Mouse (Mus musculus): ENCODE data around the gene Gm648. TPM values are rescaled to one million over a fixed set of nuclear protein-coding genes. Genes with fewer than 3 reads are reported as not detected.

The Gm648 gene
- polyA plus RNA-seq (2014; fragmentation: Nextera tagmentation; extraction: Ambion mirVana), result not detected in 2 replicates

GRCm38 (mm10) chrX:56549506-56549905 lies at the start of gene Gm648:
TSS of gene Gm648 (minus strand) at chrX:56549606.
- ATAC-seq (ENCODE audit: insufficient number of reproducible peaks, insufficient read depth, low FRiP score, low read depth), result no peak
- H3K4me1 ChIP-seq (ENCODE audit: control insufficient read depth, insufficient read depth, low read length), result no peaks in the 10 kb centered on the region
- H3K27me3 ChIP-seq (ENCODE audit: control insufficient read depth, insufficient read depth, low read length), result no peaks in the 10 kb centered on the region
- no peaks in the 10 kb centered on the region for H3K36me3 ChIP-seq (ENCODE audit: control insufficient read depth, insufficient read depth, low read length)
- WGBS, result 88% methylated on average over 7 of the region's 7 CpGs
- no peak within 1 kb of the TSS for H3K9ac ChIP-seq (replicated peaks; ENCODE audit: low read depth, low read length)
- H3K9me3 ChIP-seq (ENCODE audit: control insufficient read depth, low read depth, low read length), result no peaks in the 10 kb centered on the region
- no peak within 1 kb of the TSS for H3K4me3 ChIP-seq (ENCODE audit: low read depth, low read length)
- no peak within 1 kb of the TSS for H3K4me2 ChIP-seq (replicated peaks; ENCODE audit: low read depth, low read length)
- no peak within 1 kb of the TSS for H3K27ac ChIP-seq (ENCODE audit: low read length)

GRCm38 (mm10) chrX:56597887-56598640 lies 48.7 kb upstream of the Gm648 start, which contains the start of gene Mmgt1:
TSS of gene Mmgt1 (minus strand) at chrX:56598069.
- no peaks in the 10 kb centered on the region for H3K9me3 ChIP-seq (ENCODE audit: control insufficient read depth, low read depth, low read length)
- no peaks in the 10 kb centered on the region for H3K27me3 ChIP-seq (ENCODE audit: control insufficient read depth, insufficient read depth, low read length)
- H3K4me1 ChIP-seq (ENCODE audit: control insufficient read depth, insufficient read depth, low read length), result no peaks in the 10 kb centered on the region
- H3K4me3 ChIP-seq (ENCODE audit: low read depth, low read length), result peak within 1 kb of the TSS; percentile 54
- WGBS, result 16% methylated on average over 44 of the region's 44 CpGs
- peak within 1 kb of the TSS; percentile 41 for H3K4me2 ChIP-seq (replicated peaks; ENCODE audit: low read depth, low read length)
- H3K36me3 ChIP-seq (ENCODE audit: control insufficient read depth, insufficient read depth, low read length), result no peaks in the 10 kb centered on the region
- peak within 1 kb of the TSS; percentile 85 for H3K9ac ChIP-seq (replicated peaks; ENCODE audit: low read depth, low read length)
- H3K27ac ChIP-seq (ENCODE audit: low read length), result no peak within 1 kb of the TSS
- ATAC-seq (ENCODE audit: insufficient number of reproducible peaks, insufficient read depth, low FRiP score, low read depth), result peak; percentile 99

- no peak overlapping the region for H3K27ac ChIP-seq (ENCODE audit: low read length)
- no peaks in the 10 kb centered on the region for H3K27me3 ChIP-seq (ENCODE audit: control insufficient read depth, insufficient read depth, low read length)
- 17% methylated on average over 25 of the region's 25 CpGs for WGBS
- H3K4me3 ChIP-seq (ENCODE audit: low read depth, low read length), result peak overlapping the region; percentile 54
- H3K4me1 ChIP-seq (ENCODE audit: control insufficient read depth, insufficient read depth, low read length), result no peaks in the 10 kb centered on the region
- peak overlapping the region; percentile 85 for H3K9ac ChIP-seq (replicated peaks; ENCODE audit: low read depth, low read length)
- peak overlapping the region; percentile 41 for H3K4me2 ChIP-seq (replicated peaks; ENCODE audit: low read depth, low read length)
- H3K36me3 ChIP-seq (ENCODE audit: control insufficient read depth, insufficient read depth, low read length), result no peaks in the 10 kb centered on the region
- no peaks in the 10 kb centered on the region for H3K9me3 ChIP-seq (ENCODE audit: control insufficient read depth, low read depth, low read length)
- peak; percentile 56; the same call in 1 of the 2 replicates for ATAC-seq (ENCODE audit: insufficient number of reproducible peaks, insufficient read depth, low FRiP score, low read depth)
Measured at GRCm38 (mm10) chrX:56597219-56597886, 47.9 kb upstream of the Gm648 start.

- H3K4me3 ChIP-seq (ENCODE audit: low read depth, low read length), result no peak overlapping the region
- no peak overlapping the region for H3K4me2 ChIP-seq (replicated peaks; ENCODE audit: low read depth, low read length)
- no peaks in the 10 kb centered on the region for H3K36me3 ChIP-seq (ENCODE audit: control insufficient read depth, insufficient read depth, low read length)
- H3K9me3 ChIP-seq (ENCODE audit: control insufficient read depth, low read depth, low read length), result no peaks in the 10 kb centered on the region
- no peak overlapping the region for H3K9ac ChIP-seq (replicated peaks; ENCODE audit: low read depth, low read length)
- 76% methylated on average over 2 of the region's 2 CpGs for WGBS
- H3K27me3 ChIP-seq (ENCODE audit: control insufficient read depth, insufficient read depth, low read length), result no peaks in the 10 kb centered on the region
- H3K4me1 ChIP-seq (ENCODE audit: control insufficient read depth, insufficient read depth, low read length), result no peaks in the 10 kb centered on the region
- no peak for ATAC-seq (ENCODE audit: insufficient number of reproducible peaks, insufficient read depth, low FRiP score, low read depth)
- no peak overlapping the region for H3K27ac ChIP-seq (ENCODE audit: low read length)
Measured at GRCm38 (mm10) chrX:56578200-56578599, 28.8 kb upstream of the Gm648 start.

- Histone ChIP-seq H3K9ac (replicated peaks; ENCODE audit: low read depth, low read length) (no peak overlapping the region), H3K4me1 (ENCODE audit: control insufficient read depth, insufficient read depth, low read length) (no peaks in the 10 kb centered on the region), H3K4me2 (replicated peaks; ENCODE audit: low read depth, low read length) (no peak overlapping the region), H3K27ac (ENCODE audit: low read length) (no peak overlapping the region), H3K36me3 (ENCODE audit: control insufficient read depth, insufficient read depth, low read length) (no peaks in the 10 kb centered on the region), H3K4me3 (ENCODE audit: low read depth, low read length) (no peak overlapping the region), H3K27me3 (ENCODE audit: control insufficient read depth, insufficient read depth, low read length) (no peaks in the 10 kb centered on the region), H3K9me3 (ENCODE audit: control insufficient read depth, low read depth, low read length) (no peaks in the 10 kb centered on the region)
- no peak for ATAC-seq (ENCODE audit: insufficient number of reproducible peaks, insufficient read depth, low FRiP score, low read depth)
- WGBS, result 28% methylated on average over 6 of the region's 6 CpGs
Measured at GRCm38 (mm10) chrX:56572465-56572864, 23.1 kb upstream of the Gm648 start.

GRCm38 (mm10) chrX:56553584-56553983 lies 4.2 kb upstream of the Gm648 start:
- no peaks in the 10 kb centered on the region for H3K4me1 ChIP-seq (ENCODE audit: control insufficient read depth, insufficient read depth, low read length)
- 86% methylated on average over 3 of the region's 3 CpGs for WGBS
- H3K36me3 ChIP-seq (ENCODE audit: control insufficient read depth, insufficient read depth, low read length), result no peaks in the 10 kb centered on the region
- no peak overlapping the region for H3K4me2 ChIP-seq (replicated peaks; ENCODE audit: low read depth, low read length)
- no peak overlapping the region for H3K27ac ChIP-seq (ENCODE audit: low read length)
- ATAC-seq (ENCODE audit: insufficient number of reproducible peaks, insufficient read depth, low FRiP score, low read depth), result no peak
- H3K4me3 ChIP-seq (ENCODE audit: low read depth, low read length), result no peak overlapping the region
- H3K9ac ChIP-seq (replicated peaks; ENCODE audit: low read depth, low read length), result no peak overlapping the region
- H3K9me3 ChIP-seq (ENCODE audit: control insufficient read depth, low read depth, low read length), result no peaks in the 10 kb centered on the region
- H3K27me3 ChIP-seq (ENCODE audit: control insufficient read depth, insufficient read depth, low read length), result no peaks in the 10 kb centered on the region

- ATAC-seq (ENCODE audit: insufficient number of reproducible peaks, insufficient read depth, low FRiP score, low read depth), result no peak
- no peaks in the 10 kb centered on the region for H3K4me1 ChIP-seq (ENCODE audit: control insufficient read depth, insufficient read depth, low read length)
- no peak overlapping the region for H3K9ac ChIP-seq (replicated peaks; ENCODE audit: low read depth, low read length)
- H3K9me3 ChIP-seq (ENCODE audit: control insufficient read depth, low read depth, low read length), result no peaks in the 10 kb centered on the region
- WGBS, result 51% methylated on average over 4 of the region's 4 CpGs
- no peak overlapping the region for H3K4me3 ChIP-seq (ENCODE audit: low read depth, low read length)
- H3K27me3 ChIP-seq (ENCODE audit: control insufficient read depth, insufficient read depth, low read length), result no peaks in the 10 kb centered on the region
- no peaks in the 10 kb centered on the region for H3K36me3 ChIP-seq (ENCODE audit: control insufficient read depth, insufficient read depth, low read length)
- no peak overlapping the region for H3K27ac ChIP-seq (ENCODE audit: low read length)
- H3K4me2 ChIP-seq (replicated peaks; ENCODE audit: low read depth, low read length), result no peak overlapping the region
Measured at GRCm38 (mm10) chrX:56537162-56537561, 12.2 kb downstream of the Gm648 start.

GRCm38 (mm10) chrX:56531266-56531665 lies 18.1 kb downstream of the Gm648 start:
- Histone ChIP-seq H3K27ac (ENCODE audit: low read length) (no peak overlapping the region), H3K36me3 (ENCODE audit: control insufficient read depth, insufficient read depth, low read length) (no peaks in the 10 kb centered on the region), H3K4me2 (replicated peaks; ENCODE audit: low read depth, low read length) (no peak overlapping the region), H3K4me1 (ENCODE audit: control insufficient read depth, insufficient read depth, low read length) (no peaks in the 10 kb centered on the region), H3K27me3 (ENCODE audit: control insufficient read depth, insufficient read depth, low read length) (no peaks in the 10 kb centered on the region), H3K4me3 (ENCODE audit: low read depth, low read length) (no peak overlapping the region), H3K9me3 (ENCODE audit: control insufficient read depth, low read depth, low read length) (no peaks in the 10 kb centered on the region), H3K9ac (replicated peaks; ENCODE audit: low read depth, low read length) (no peak overlapping the region)
- whole genome bisulfite sequencing, result 13% methylated on average over 3 of the region's 3 CpGs
- ATAC-seq (ENCODE audit: insufficient number of reproducible peaks, insufficient read depth, low FRiP score, low read depth), result no peak
